Mouse (Mus musculus) limb, embryonic 12.5 days (tissue): ENCODE data around the gene Olfr1262. TPM values are rescaled to one million over a fixed set of nuclear protein-coding genes. Genes with fewer than 3 reads are reported as not detected.

ENCODE experiments used
- ATAC-seq: fragments of 200-750 bp; cut with Nextera tagmentation; 2 replicates; pipeline ENCODE4 v1.8.0; 2017; ENCODE audit warnings: low read depth, moderate TSS enrichment; ENCODE audit not compliant: insufficient number of reproducible peaks, insufficient read depth, low FRiP score, low TSS enrichment
- H3K27ac ChIP-seq: fragments of 300-500 bp; sonication (generic); 2 replicates; pipeline ENCODE4 v1.5.1; 2016; ENCODE audit warnings: mild to moderate bottlenecking, moderate library complexity
- H3K27me3 ChIP-seq: fragments of 300-500 bp; sonication (generic); 2 replicates; pipeline ENCODE4 v1.6.1; 2016; ENCODE audit warnings: mild to moderate bottlenecking, moderate library complexity
- H3K36me3 ChIP-seq: fragments of 300-500 bp; sonication (generic); 2 replicates; pipeline ENCODE4 v1.6.1; 2016; ENCODE audit warnings: mild to moderate bottlenecking, moderate library complexity
- H3K4me1 ChIP-seq: fragments of 300-500 bp; sonication (generic); replicated peaks from 2 replicates; pipeline ENCODE4 v1.6.1; 2016
- H3K4me2 ChIP-seq: fragments of 300-500 bp; sonication (generic); 2 replicates; pipeline ENCODE4 v1.6.1; 2016; ENCODE audit warnings: mild to moderate bottlenecking, moderate library complexity
- H3K4me3 ChIP-seq: fragments of 300-500 bp; sonication (generic); replicated peaks from 2 replicates; pipeline ENCODE4 v1.5.1; 2016; ENCODE audit warnings: mild to moderate bottlenecking
- H3K9ac ChIP-seq: fragments of 300-500 bp; sonication (generic); replicated peaks from 2 replicates; pipeline ENCODE4 v1.6.1; 2016; ENCODE audit warnings: mild to moderate bottlenecking, moderate library complexity
- H3K9me3 ChIP-seq: fragments of 300-500 bp; sonication (generic); 2 replicates; pipeline ENCODE4 v1.6.1; 2016; ENCODE audit warnings: mild to moderate bottlenecking, moderate library complexity
- WGBS: fragments of 180-500 bp; shearing (Covaris S2); methylation state at CpG from one replicate; pipeline ENCODE4 v1.1.7; 2016; 5-methylcytosine and 5-hydroxymethylcytosine counted together
- polyA plus RNA-seq: library from polyadenylated mRNA; unstranded; fragments of >200 nt; fragmentation: Nextera tagmentation; extraction: Ambion mirVana; gene quantifications from 2 replicates; pipeline ENCODE4 v1.2.1, GENCODE M21; 2016

Gene Olfr1262
- not detected in 2 replicates for polyA plus RNA-seq

GRCm38 (mm10) chr2:89999845-90000244 is at the start of gene Olfr1262:
Olfr1262 (plus strand) TSS chr2:90000145.
- no peaks in the 10 kb centered on the region for H3K4me1 ChIP-seq
- H3K27ac ChIP-seq = no peak within 1 kb of the TSS
- H3K27me3 ChIP-seq = no peaks in the 10 kb centered on the region
- H3K36me3 ChIP-seq = no peaks in the 10 kb centered on the region
- no peak within 1 kb of the TSS for H3K4me2 ChIP-seq
- H3K4me3 ChIP-seq = no peak within 1 kb of the TSS
- no peaks in the 10 kb centered on the region for H3K9me3 ChIP-seq
- ATAC-seq = no peak
- H3K9ac ChIP-seq = no peak within 1 kb of the TSS

GRCm38 (mm10) chr2:89974184-89974583 is 25.8 kb upstream of the Olfr1262 start, which contains the start of gene Olfr1260:
Olfr1260 (plus strand) TSS chr2:89974340.
- no peaks in the 10 kb centered on the region for H3K9me3 ChIP-seq
- ATAC-seq = no peak
- H3K4me2 ChIP-seq = no peak within 1 kb of the TSS
- no peak within 1 kb of the TSS for H3K9ac ChIP-seq
- H3K27me3 ChIP-seq = no peaks in the 10 kb centered on the region
- no peak within 1 kb of the TSS for H3K4me3 ChIP-seq
- whole genome bisulfite sequencing = 61% methylated on average over 2 of the region's 2 CpGs
- no peaks in the 10 kb centered on the region for H3K36me3 ChIP-seq
- no peak within 1 kb of the TSS for H3K27ac ChIP-seq
- H3K4me1 ChIP-seq = no peaks in the 10 kb centered on the region

- Histone ChIP-seq H3K36me3 (no peaks in the 10 kb centered on the region), H3K27me3 (no peaks in the 10 kb centered on the region), H3K4me1 (no peaks in the 10 kb centered on the region), H3K9ac (no peak overlapping the region), H3K4me3 (no peak overlapping the region), H3K9me3 (no peaks in the 10 kb centered on the region), H3K4me2 (no peak overlapping the region), H3K27ac (no peak overlapping the region)
- no peak for ATAC-seq
- 90% methylated on average over 2 of the region's 2 CpGs for WGBS
Observed at GRCm38 (mm10) chr2:89977709-89978108, 22.2 kb upstream of the Olfr1262 start.

- ATAC-seq = no peak
- H3K4me1 ChIP-seq = no peaks in the 10 kb centered on the region
- H3K4me3 ChIP-seq = no peak within 1 kb of the TSS
- no peak within 1 kb of the TSS for H3K4me2 ChIP-seq
- H3K9me3 ChIP-seq = no peaks in the 10 kb centered on the region
- H3K27me3 ChIP-seq = no peaks in the 10 kb centered on the region
- no peak within 1 kb of the TSS for H3K27ac ChIP-seq
- no peaks in the 10 kb centered on the region for H3K36me3 ChIP-seq
- no peak within 1 kb of the TSS for H3K9ac ChIP-seq
Observed at GRCm38 (mm10) chr2:89990921-89991320, 9.0 kb upstream of the Olfr1262 start, which contains the start of gene Olfr1261. Olfr1261 (plus strand) TSS chr2:89991221.

- no peak within 1 kb of the TSS for H3K4me2 ChIP-seq
- WGBS = 89% methylated on average over 2 of the region's 2 CpGs
- no peak for ATAC-seq
Observed at GRCm38 (mm10) chr2:90011831-90012230, 11.9 kb downstream of the Olfr1262 start, which contains the start of gene Olfr1263. Olfr1263 (plus strand) TSS chr2:90012131.

GRCm38 (mm10) chr2:90025477-90025876 is 25.5 kb downstream of the Olfr1262 start, which contains the start of gene Olfr1264:
Olfr1264 (minus strand) TSS chr2:90025577.
- no peak within 1 kb of the TSS for H3K4me2 ChIP-seq
- no peak within 1 kb of the TSS for H3K27ac ChIP-seq
- H3K4me1 ChIP-seq = no peaks in the 10 kb centered on the region
- WGBS = 16% methylated on average over 2 of the region's 2 CpGs
- no peak for ATAC-seq
- no peaks in the 10 kb centered on the region for H3K36me3 ChIP-seq
- H3K4me3 ChIP-seq = no peak within 1 kb of the TSS
- no peak within 1 kb of the TSS for H3K9ac ChIP-seq
- no peaks in the 10 kb centered on the region for H3K9me3 ChIP-seq
- no peaks in the 10 kb centered on the region for H3K27me3 ChIP-seq

More at GRCm38 (mm10) chr2:90011831-90012230, 11.9 kb downstream of the Olfr1262 start, which contains the start of gene Olfr1263:
- H3K27ac ChIP-seq = no peak within 1 kb of the TSS
- no peaks in the 10 kb centered on the region for H3K27me3 ChIP-seq
- H3K9ac ChIP-seq = no peak within 1 kb of the TSS
- no peaks in the 10 kb centered on the region for H3K36me3 ChIP-seq
- H3K9me3 ChIP-seq = no peaks in the 10 kb centered on the region
- no peak within 1 kb of the TSS for H3K4me3 ChIP-seq
- no peaks in the 10 kb centered on the region for H3K4me1 ChIP-seq

- Histone ChIP-seq H3K36me3 (no peaks in the 10 kb centered on the region), H3K4me3 (no peak within 1 kb of the TSS), H3K4me2 (no peak within 1 kb of the TSS), H3K9me3 (no peaks in the 10 kb centered on the region), H3K27me3 (no peaks in the 10 kb centered on the region), H3K27ac (no peak within 1 kb of the TSS), H3K9ac (no peak within 1 kb of the TSS), H3K4me1 (no peaks in the 10 kb centered on the region)
- no peak for ATAC-seq
Observed at GRCm38 (mm10) chr2:90035037-90035436, 35.1 kb downstream of the Olfr1262 start, which contains the start of gene Olfr1265. Olfr1265 (plus strand) TSS chr2:90035337.

Other genes with a start within 250 kb of the Olfr1262 start
- not detected in 2 replicates for gene Olfr1253, start 243.1 kb upstream of the Olfr1262 start, polyA plus RNA-seq
- not detected in 2 replicates for gene Olfr1254, start 206.5 kb upstream of the Olfr1262 start, polyA plus RNA-seq
- not detected in 2 replicates for gene Olfr1255, start 188.1 kb upstream of the Olfr1262 start, polyA plus RNA-seq
- gene Olfr1256, start 158.6 kb upstream of the Olfr1262 start, polyA plus RNA-seq = not detected in 2 replicates
- gene Olfr48, start 151.9 kb upstream of the Olfr1262 start, polyA plus RNA-seq = not detected in 2 replicates
- gene Olfr1257, start 121.7 kb upstream of the Olfr1262 start, polyA plus RNA-seq = not detected in 2 replicates
- gene Olfr1258, start 72.8 kb upstream of the Olfr1262 start, polyA plus RNA-seq = not detected in 2 replicates
- gene Olfr1259, start 51.5 kb upstream of the Olfr1262 start, polyA plus RNA-seq = not detected in 2 replicates
- gene Olfr1260, start 25.8 kb upstream of the Olfr1262 start, polyA plus RNA-seq = not detected in 2 replicates
- not detected in 2 replicates for gene Olfr1261, start 8.9 kb upstream of the Olfr1262 start, polyA plus RNA-seq
- not detected in 2 replicates for gene Olfr1263, start 12.0 kb downstream of the Olfr1262 start, polyA plus RNA-seq
- gene Olfr1264, start 25.4 kb downstream of the Olfr1262 start, polyA plus RNA-seq = not detected in 2 replicates
- not detected in 2 replicates for gene Olfr1265, start 35.2 kb downstream of the Olfr1262 start, polyA plus RNA-seq
- not detected in 2 replicates for gene Olfr140, start 63.4 kb downstream of the Olfr1262 start, polyA plus RNA-seq
- gene Olfr1269, start 121.3 kb downstream of the Olfr1262 start, polyA plus RNA-seq = not detected in 2 replicates
- not detected in 2 replicates for gene Olfr32, start 142.2 kb downstream of the Olfr1262 start, polyA plus RNA-seq
- gene Olfr1270, start 152.9 kb downstream of the Olfr1262 start, polyA plus RNA-seq = not detected in 2 replicates
- gene Olfr1506, start 224.3 kb downstream of the Olfr1262 start, polyA plus RNA-seq = not detected in 2 replicates